Mouse (Mus musculus) bone marrow macrophage, adult 2 months (primary cell): ENCODE data around the gene Kif2c. TPM values are rescaled to one million over a fixed set of nuclear protein-coding genes. Genes with fewer than 3 reads are reported as not detected.

Experiments used
- H3K27ac ChIP-seq: 2 replicates; pipeline ENCODE4 v1.5.1; 2012; ENCODE audit warnings: low read depth, low read length; ENCODE audit not compliant: insufficient read depth
- H3K4me1 ChIP-seq: 2 replicates; pipeline ENCODE4 v1.6.1; 2012; ENCODE audit warnings: low read length; ENCODE audit not compliant: control insufficient read depth, insufficient read depth
- H3K4me3 ChIP-seq: 2 replicates; pipeline ENCODE4 v1.5.1; 2012; ENCODE audit warnings: mild to moderate bottlenecking, low read length, moderate library complexity; ENCODE audit not compliant: insufficient read depth
- CTCF ChIP-seq: IDR thresholded peaks from 2 replicates; pipeline ENCODE4 v1.5.1; 2012; ENCODE audit warnings: low read depth, mild to moderate bottlenecking, low read length, moderate library complexity
- POLR2A ChIP-seq: IDR thresholded peaks from 2 replicates; pipeline ENCODE4 v1.6.1; 2012; ENCODE audit warnings: mild to moderate bottlenecking, low read depth, low read length, borderline replicate concordance
- polyA plus RNA-seq: library from polyadenylated mRNA; stranded (reverse); fragments of >200 nt; gene quantifications from 2 replicates; pipeline ENCODE4 v1.2.4, GENCODE M21; 2012; ENCODE audit not compliant: missing spikeins, insufficient read depth, insufficient read length

The Kif2c gene
- polyA plus RNA-seq, 1 experiment, result 20.5 TPM

DNA sequence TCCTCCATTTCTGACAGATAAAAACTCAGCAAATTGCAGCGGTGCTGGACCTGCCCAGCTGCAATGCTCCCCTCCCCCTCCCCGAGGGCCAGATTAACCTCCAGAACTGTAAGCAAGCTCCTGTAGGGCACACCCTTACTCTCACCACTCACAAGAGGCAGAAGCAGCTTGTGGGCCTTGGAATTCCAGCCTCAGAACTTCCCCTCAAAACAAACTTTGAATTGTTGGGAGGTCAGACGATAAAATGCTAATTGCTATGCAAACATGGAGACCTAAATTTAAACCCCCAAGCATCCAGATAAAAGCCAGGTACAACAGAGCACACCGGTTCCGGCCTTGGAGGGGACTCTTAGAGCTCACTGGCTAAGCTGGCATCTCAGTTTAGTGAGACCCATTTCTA lies 29.7 kb downstream of the Kif2c start:
- H3K27ac ChIP-seq, result no peak overlapping the region
- TF ChIP-seq POLR2A (no peak), CTCF (no peak)
- H3K4me3 ChIP-seq, result peak overlapping the region; percentile 77; the same call in 1 of the 2 replicates
- peaks cover 12% of the 10 kb centered on the region for H3K4me1 ChIP-seq

DNA sequence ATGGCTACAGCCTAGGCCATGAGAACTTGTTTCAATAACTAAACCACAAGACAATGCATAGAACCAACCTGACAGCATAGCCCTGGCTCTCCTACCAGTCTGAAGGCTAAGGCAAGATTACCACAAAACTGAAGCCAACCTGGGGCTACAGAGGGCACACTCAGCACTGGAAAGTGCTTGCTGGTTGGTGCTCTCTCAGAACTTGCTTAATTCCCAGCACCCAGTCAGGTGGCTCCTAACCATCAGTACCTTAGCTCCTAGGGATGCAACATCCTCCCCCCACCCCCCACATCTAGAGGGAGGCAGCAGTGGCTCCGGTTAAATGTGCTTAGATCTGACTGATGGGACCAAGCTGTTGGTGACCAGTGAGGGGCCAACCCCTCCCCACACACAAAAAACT lies 31.0 kb downstream of the Kif2c start:
- no peak for TF ChIP-seq POLR2A
- no peak for TF ChIP-seq CTCF
- peaks cover 12% of the 10 kb centered on the region for H3K4me1 ChIP-seq
- no peak overlapping the region for H3K27ac ChIP-seq
- no peak overlapping the region for H3K4me3 ChIP-seq

DNA sequence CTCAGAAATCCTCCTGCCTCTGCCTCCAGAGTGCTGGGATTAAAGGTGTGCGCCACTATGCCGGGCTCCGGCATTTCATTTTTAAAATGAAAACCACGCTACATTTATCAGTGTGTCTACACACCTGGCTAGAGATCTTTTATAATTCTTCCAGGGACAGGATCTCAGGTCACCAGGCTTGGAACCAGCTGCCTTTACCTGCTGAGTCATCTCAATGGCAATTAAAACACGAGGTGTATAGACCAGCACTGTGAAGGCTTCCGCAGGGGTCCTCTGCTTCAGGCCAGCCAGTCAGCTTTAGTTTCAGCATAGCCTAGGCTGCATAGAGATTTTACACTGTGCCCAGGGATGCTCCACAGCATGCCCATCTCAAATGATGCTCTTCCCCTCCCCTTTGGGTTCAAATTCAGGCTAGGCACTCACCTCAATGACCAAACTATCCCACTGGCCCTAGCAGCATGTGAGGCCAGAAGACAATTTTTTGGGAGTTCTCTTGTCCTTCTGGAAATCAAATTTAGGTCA lies 32.2 kb downstream of the Kif2c start:
- Histone ChIP-seq H3K27ac (no peak overlapping the region), H3K4me1 (peaks cover 12% of the 10 kb centered on the region), H3K4me3 (no peak overlapping the region)
- TF ChIP-seq CTCF (no peak), POLR2A (no peak)

DNA sequence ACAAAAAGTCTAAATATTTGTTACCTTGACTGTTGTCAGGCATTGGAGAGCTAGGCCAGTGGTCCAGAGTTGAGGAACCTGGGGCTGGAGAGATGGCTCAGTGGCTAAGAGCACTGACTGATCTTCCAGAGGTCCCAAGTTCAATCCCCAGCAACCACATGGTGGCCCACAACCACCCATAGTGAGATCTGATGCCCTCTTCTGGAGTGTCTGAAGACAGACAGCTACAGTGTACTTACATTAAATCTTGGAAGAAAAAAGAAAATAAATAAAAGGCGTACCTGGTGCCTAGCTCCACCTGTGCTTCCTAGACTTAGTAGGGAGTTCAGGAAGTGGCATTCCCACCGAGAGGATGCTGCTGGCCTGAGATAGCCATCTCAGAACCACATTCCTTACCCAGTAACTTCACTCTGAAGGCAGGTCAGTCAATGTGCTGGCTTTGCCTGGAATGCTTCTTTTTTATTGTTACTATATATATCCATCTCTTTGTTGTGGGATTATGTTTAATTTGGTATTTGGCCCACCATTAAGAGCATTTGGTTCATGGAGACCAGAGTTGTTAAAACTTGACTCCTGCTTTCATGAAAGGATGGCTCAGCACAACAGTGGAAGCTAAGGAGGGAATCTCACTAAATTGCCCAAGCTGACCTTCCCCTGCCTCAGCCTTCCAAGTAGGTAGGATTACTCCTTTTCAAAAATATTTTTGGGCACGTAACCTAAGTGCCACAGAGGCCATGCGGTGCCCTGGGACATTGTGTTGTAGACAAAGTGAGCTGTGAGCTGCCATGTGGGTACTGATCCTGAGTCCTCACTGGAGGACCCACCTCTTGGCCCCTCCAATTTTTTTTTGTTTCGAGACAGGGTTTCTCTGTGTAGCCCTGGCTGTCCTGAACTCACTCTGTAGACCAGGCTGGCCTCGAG lies 32.9 kb downstream of the Kif2c start:
- Histone ChIP-seq H3K4me3 (no peak overlapping the region), H3K4me1 (peaks cover 12% of the 10 kb centered on the region), H3K27ac (no peak overlapping the region)
- TF ChIP-seq POLR2A, result no peak
- TF ChIP-seq CTCF, result no peak

DNA sequence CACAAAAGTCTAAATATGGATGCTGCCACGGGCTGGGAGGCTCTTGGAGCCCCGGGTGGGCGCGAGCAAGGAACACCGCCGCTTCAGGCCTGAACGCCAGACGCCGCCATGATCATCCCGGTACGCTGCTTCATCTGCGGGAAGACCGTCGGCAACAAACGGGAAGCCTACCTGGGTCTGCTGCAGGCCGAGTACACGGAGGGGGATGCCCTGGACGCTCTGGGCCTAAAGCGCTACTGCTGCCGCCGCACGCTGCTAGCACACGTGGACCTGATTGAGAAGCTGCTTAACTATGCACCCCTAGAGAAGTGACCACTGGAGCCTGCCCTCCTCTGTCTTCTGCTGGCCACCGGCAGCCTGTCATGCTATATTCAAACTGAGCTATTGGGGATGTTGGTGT lies 33.6 kb downstream of the Kif2c start:
- TF ChIP-seq POLR2A (no peak), CTCF (no peak)
- Histone ChIP-seq H3K27ac (no peak overlapping the region), H3K4me3 (no peak overlapping the region), H3K4me1 (peaks cover 9% of the 10 kb centered on the region)

DNA sequence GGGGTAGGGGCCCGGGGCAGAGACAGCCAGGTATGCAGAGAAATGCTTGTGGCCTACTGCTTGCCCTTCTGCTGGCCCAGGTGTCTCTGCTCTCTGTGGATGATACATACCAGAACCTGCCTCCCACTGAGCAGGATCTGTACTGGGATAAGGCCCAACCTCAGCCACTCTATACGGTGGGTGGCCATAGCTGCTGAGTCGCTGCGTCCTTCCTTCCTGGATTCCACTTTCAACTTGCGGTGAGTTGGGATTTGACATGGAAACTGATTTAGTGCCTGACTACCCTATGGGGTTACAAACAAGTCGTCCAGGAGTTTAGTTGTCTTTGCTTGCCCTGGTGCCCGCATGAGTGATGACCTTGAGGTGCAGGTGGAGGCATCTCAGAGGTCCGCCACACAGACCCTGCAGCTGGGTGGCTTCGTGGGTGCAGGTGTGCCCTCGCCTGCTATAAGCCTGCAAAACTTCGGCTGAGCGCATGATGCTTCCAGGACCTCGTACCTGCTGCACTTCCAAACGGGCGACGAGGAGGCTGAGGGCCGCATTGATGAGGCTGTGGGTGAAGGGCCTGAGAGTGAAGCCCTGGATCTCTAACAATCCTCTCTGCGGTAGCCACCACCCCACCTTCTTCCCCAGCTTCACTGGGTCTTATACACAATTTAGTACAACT lies 34.3 kb downstream of the Kif2c start:
- H3K4me1 ChIP-seq, result peaks cover 4% of the 10 kb centered on the region
- H3K4me3 ChIP-seq, result no peak overlapping the region
- TF ChIP-seq POLR2A, result no peak
- no peak for TF ChIP-seq CTCF
- H3K27ac ChIP-seq, result no peak overlapping the region

DNA sequence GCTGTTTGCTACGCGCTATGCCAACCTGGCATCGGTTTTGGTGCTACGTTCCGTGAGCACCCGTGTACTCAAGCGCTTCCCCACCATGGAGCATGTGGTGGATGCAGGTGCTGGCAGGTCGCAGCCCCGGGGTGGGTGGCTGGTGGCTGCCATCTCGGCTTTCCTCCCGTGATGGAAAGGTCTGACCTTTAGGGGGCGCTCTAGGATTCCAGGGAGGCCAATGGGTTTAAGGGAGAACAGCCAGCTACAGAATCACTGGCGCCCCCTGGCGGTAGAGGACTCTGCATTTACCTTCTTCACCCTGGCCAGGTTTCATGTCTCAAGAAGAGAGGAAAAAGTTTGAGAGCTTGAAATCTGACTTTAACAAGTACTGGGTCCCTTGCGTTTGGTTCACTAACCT lies 36.3 kb downstream of the Kif2c start:
- Histone ChIP-seq H3K4me1 (no peaks in the 10 kb centered on the region), H3K27ac (no peak overlapping the region), H3K4me3 (no peak overlapping the region)
- TF ChIP-seq POLR2A (no peak), CTCF (peak; percentile 97)

DNA sequence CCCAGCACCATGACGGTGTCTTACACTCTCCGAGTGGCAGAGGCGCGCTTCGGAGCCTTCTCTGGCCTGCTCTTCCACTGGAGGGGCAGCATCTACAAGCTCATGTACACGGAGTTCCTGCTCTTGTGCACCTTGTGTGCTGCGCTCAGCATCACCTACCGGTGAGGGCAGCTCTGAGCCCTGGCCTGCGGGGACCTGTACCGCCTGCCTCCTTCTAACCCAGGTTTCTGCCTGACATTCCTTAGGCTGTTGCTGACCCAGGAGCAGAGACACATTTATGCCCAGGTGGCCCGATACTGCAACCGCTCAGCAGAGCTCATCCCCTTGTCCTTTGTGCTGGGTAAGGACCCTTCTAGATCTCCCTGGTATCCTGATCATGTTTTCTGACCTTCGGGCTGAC lies 37.2 kb downstream of the Kif2c start:
- H3K4me1 ChIP-seq, result no peaks in the 10 kb centered on the region
- TF ChIP-seq POLR2A (no peak), CTCF (no peak)
- no peak overlapping the region for H3K4me3 ChIP-seq
- no peak overlapping the region for H3K27ac ChIP-seq

DNA sequence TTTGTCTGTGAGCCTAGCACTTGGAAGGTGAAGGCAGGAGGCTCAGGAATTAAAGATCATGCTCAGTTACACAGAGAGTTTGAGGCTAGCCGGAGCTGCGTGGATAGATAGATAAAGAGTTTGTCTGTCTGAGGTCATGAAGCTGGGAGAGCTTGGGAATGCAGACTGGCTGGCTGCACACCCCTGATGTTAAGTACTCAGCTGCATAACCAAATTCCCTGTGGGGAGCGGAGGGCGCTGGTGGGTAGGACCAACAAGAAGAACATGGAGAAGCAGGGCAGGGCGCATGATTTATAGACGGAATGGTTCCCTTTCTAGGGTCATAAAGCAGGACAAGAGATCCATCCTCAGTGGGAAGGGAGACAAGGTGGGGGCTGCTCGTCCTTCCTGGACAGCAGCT lies 39.4 kb downstream of the Kif2c start:
- Histone ChIP-seq H3K4me1 (no peaks in the 10 kb centered on the region), H3K27ac (no peak overlapping the region), H3K4me3 (no peak overlapping the region)
- TF ChIP-seq CTCF, result no peak
- TF ChIP-seq POLR2A, result no peak

DNA sequence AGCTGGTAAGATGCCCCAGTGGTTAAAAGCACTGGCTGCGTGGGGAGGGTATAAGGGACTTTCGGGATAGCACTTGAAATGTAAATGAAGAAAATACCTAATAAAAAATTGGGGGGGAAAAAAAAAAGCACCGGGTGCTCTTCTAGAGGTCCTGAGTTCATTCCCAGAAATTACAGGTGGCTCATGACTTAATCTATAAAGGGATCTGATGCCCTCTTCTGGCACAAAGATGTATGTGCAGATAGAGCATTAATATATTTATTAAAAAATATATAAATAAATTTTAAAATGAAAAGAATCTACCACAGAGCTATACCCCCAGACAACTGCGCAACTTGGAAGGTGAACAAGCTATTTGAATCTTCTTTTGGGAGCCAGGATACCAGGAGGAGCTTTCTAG lies 41.8 kb downstream of the Kif2c start:
- Histone ChIP-seq H3K4me3 (no peak overlapping the region), H3K4me1 (peaks cover 10% of the 10 kb centered on the region), H3K27ac (no peak overlapping the region)
- TF ChIP-seq CTCF (no peak), POLR2A (no peak)
